Mouse (Mus musculus): ENCODE results near the gene Polr3k.
A peak's percentile ranks its signal among the peaks of the same experiment; 100 is the strongest.

Polr3k gene

DNA sequence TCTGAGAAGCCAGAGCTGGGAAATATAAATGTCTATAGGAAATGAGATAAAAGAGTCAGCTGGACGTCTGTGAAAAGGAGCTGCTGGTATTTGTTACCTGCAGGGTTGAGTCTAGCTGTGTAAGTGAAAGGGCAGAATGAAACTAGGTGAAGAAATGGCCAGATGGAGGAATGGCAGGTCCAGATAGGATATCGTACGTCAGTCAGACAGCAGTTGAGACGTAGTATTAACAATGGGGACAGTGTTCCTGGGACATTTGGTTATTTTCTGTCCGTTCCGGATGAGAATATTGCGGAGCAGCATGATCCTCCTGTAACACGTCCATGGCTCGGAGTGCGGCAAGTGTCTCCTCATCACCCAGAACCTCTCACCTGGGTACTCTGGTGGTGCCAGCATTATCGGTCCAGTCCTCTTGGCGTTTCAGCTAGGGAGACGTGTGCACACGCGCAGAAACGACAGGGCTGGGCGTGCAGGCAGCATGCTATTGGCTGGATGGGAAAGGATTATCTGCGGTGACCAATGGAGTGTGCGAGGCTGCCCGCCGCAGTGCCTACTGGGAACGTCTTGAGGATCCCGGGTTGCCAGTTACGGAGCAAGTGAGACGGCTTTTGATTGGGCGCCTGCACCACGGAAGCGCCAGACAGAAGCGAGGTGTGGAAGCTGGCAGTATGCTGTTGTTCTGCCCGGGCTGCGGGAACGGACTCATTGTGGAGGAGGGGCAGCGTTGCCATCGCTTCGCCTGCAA is at the start of gene Polr3k:
Gene Polr3k (plus strand): TSS at position 547 of the 745 bp plus-strand sequence.
- peak; percentile 95 to 96 for DNase-seq (ENCODE audit: low spot score in 2 of 2)

- no peak for DNase-seq (ENCODE audit: low spot score in 2 of 2)
Observed at GRCm38 (mm10) chr2:181829032-181829650, 35.0 kb upstream of the Polr3k start.

- no peak for DNase-seq (ENCODE audit: low spot score in 2 of 2)
Observed at GRCm38 (mm10) chr2:181832745-181833144, 31.4 kb upstream of the Polr3k start.

DNA sequence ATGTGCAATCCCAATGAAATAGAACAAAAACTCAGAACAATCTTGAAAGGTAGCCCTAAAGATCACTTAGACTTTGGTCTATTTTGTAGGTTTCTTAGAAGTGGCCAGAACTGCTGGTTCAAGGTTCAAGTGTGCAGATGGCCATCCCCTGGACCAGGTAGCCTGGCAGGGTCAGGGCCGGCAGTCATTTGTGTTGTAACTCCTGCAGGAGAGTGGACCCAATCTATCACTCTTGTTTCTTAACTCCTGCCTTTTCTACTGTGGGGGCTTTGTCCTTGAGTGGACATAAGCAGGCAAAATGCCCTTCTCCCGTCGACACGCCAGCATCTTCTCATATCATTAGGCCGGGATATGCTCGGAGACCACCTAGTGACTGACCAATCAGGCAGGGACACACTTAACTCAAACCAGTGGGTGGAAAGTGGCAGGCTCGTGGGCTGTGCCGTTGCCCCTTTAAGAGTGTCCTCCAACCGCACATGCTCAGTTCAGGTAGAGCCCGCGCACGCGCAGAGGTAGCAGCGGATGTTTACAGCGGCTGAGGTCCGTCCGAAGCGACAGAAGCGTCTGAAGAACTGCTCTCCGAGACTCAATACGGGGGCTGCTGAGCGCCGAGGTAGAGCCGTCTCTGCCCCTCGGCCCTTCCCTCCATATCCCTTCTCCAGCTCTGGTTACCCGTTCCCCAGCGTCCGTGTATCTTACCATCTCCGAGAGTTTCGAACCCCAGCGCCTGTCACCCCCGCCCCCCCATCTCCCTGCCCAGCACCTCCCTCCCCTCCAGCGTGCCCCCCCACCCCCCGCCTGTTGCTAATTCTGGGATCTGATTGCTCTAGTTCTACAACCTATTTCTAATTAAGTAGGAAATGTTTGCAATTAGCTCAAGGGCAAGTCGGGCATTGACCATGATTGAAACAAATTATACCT is 26.5 kb upstream of the Polr3k start, which contains the start of gene Pcmtd2:
Gene Pcmtd2 (plus strand): TSS at position 483 of the 921 bp plus-strand sequence.
- peak; percentile 85 to 88 for DNase-seq (ENCODE audit: low spot score in 2 of 2)

GRCm38 (mm10) chr2:181838293-181838680 is 25.9 kb upstream of the Polr3k start:
- DNase-seq (ENCODE audit: low spot score in 2 of 2) = no peak

GRCm38 (mm10) chr2:181845709-181846394 is 18.3 kb upstream of the Polr3k start:
- DNase-seq (ENCODE audit: low spot score in 2 of 2) = no peak

GRCm38 (mm10) chr2:181864536-181864860 is 361 bp downstream of the Polr3k start:
- no peak for DNase-seq (ENCODE audit: low spot score in 2 of 2)

DNA sequence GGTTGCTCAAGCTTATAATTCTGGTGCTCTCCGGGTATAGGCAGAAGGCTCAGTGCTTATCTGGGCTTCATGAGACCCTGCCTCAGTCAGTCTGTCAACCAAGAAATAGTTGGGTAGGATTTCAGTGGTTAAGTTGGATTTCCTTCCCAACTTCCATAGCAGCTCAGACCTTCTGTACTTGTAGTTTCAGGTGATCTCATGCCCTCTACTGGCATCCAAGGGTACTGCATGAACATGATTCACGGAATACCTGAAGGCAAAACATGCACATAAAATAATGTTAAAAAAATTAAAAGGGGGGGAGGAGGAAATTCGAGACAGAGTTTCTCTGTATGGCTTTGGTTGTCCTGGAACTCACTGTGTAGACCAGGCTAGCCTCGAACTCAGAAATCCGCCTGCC is 2.8 kb downstream of the Polr3k start:
- peak; percentile 18 to 70 for DNase-seq (ENCODE audit: low spot score in 2 of 2)

- DNase-seq (ENCODE audit: low spot score in 2 of 2) = no peak
Observed at GRCm38 (mm10) chr2:181871039-181871438, 6.9 kb downstream of the Polr3k start.

- DNase-seq (ENCODE audit: low spot score in 2 of 2) = no peak
Observed at GRCm38 (mm10) chr2:181878903-181879302, 14.8 kb downstream of the Polr3k start.

GRCm38 (mm10) chr2:181883022-181883749 is 19.0 kb downstream of the Polr3k start:
- no peak for DNase-seq (ENCODE audit: low spot score in 2 of 2)

GRCm38 (mm10) chr2:181917861-181918260 is 53.7 kb downstream of the Polr3k start:
- no peak for DNase-seq (ENCODE audit: low spot score in 2 of 2)

GRCm38 (mm10) chr2:181918501-181918900 is 54.4 kb downstream of the Polr3k start:
- DNase-seq (ENCODE audit: low spot score in 2 of 2) = no peak
